Mouse (Mus musculus) liver, embryonic 14.5 days (tissue): ENCODE results near the gene Polr1d. TPM values are rescaled to one million over a fixed set of nuclear protein-coding genes. Genes with fewer than 3 reads are reported as not detected.

Source experiments
- ATAC-seq: fragments of 200-750 bp; cut with Nextera tagmentation; 2 replicates; pipeline ENCODE4 v1.8.0; 2017; ENCODE audit warnings: moderate number of reproducible peaks, mild to moderate bottlenecking, moderate library complexity; ENCODE audit not compliant: insufficient read depth
- DNase-seq, 3 experiments: peaks; one replicate each; pipeline ENCODE4 v3.0.0-alpha.2; 2012 to 2013; ENCODE audit warnings: low read depth in 3 of 3, low spot score in 3 of 3
- H3K27ac ChIP-seq: fragments of 300-500 bp; sonication (generic); 2 replicates; pipeline ENCODE4 v1.5.1; 2014; ENCODE audit warnings: moderate library complexity, mild to moderate bottlenecking, control low read depth, inconsistent platforms
- H3K27me3 ChIP-seq: fragments of 300-500 bp; sonication (generic); 2 replicates; pipeline ENCODE4 v1.6.1; 2014; ENCODE audit warnings: mild to moderate bottlenecking, low read length, moderate library complexity; ENCODE audit not compliant: control insufficient read depth, insufficient read depth
- H3K36me3 ChIP-seq: fragments of 300-500 bp; sonication (generic); replicated peaks from 2 replicates; pipeline ENCODE4 v1.6.1; 2014; ENCODE audit warnings: low read depth; ENCODE audit not compliant: control insufficient read depth, insufficient read depth
- H3K4me1 ChIP-seq, 2 experiments: fragments of 200-500 bp in 1 of 2; fragments of 300-500 bp in 1 of 2; sonication (generic) in 1 of 2; replicated peaks; 2 replicates each; pipeline ENCODE4 v1.6.1; 2012 to 2014; ENCODE audit warnings: antibody characterized with exemption in 1 of 2, inconsistent platforms in 1 of 2, low read length in 1 of 2; ENCODE audit not compliant: control insufficient read depth in 2 of 2, insufficient read depth in 2 of 2
- H3K4me2 ChIP-seq: fragments of 300-500 bp; sonication (generic); 2 replicates; pipeline ENCODE4 v1.6.1; 2014; ENCODE audit warnings: low read depth, mild to moderate bottlenecking, control low read depth, moderate library complexity
- H3K4me3 ChIP-seq, 2 experiments: fragments of 200-500 bp in 1 of 2; fragments of 300-500 bp in 1 of 2; sonication (generic) in 1 of 2; 2 replicates each; pipeline ENCODE4 v1.5.1; 2012 to 2014; ENCODE audit warnings: low read depth in 2 of 2, low read length in 2 of 2, mild to moderate bottlenecking in 2 of 2, control low read depth in 1 of 2, inconsistent platforms in 1 of 2, moderate library complexity in 1 of 2; ENCODE audit not compliant: insufficient read depth in 1 of 2
- H3K9ac ChIP-seq: fragments of 300-500 bp; sonication (generic); replicated peaks from 2 replicates; pipeline ENCODE4 v1.6.1; 2014; ENCODE audit warnings: mild to moderate bottlenecking, control low read depth, moderate library complexity
- H3K9me3 ChIP-seq: fragments of 300-500 bp; sonication (generic); 2 replicates; pipeline ENCODE4 v1.6.1; 2016; ENCODE audit warnings: low read length, mixed read lengths; ENCODE audit not compliant: control insufficient read depth
- CTCF ChIP-seq: IDR thresholded peaks from 2 replicates; pipeline ENCODE4 v1.5.1; 2016; ENCODE audit warnings: antibody characterized with exemption, low read depth, control low read depth
- EP300 ChIP-seq: IDR thresholded peaks from 2 replicates; pipeline ENCODE4 v1.6.1; 2016; ENCODE audit warnings: antibody characterized with exemption, low read depth
- WGBS: fragments of 180-500 bp; shearing (Covaris S2); extraction: QIAGEN DNeasy Blood & Tissue Kit; methylation state at CpG from one replicate; pipeline ENCODE4 v1.1.7; 2014; ENCODE audit not compliant: insufficient replicate concordance; 5-methylcytosine and 5-hydroxymethylcytosine counted together
- polyA plus RNA-seq, 2 experiments: library from polyadenylated mRNA; depleted of rRNA in 1 of 2; stranded (reverse) in 1 of 2; unstranded in 1 of 2; fragments of >200 nt; fragmentation: Nextera tagmentation in 1 of 2; extraction: Ambion mirVana in 1 of 2; gene quantifications; 2 replicates each; pipeline versions ENCODE4 v1.2.1 to v1.2.3; 2012 to 2014

Gene Polr1d
- polyA plus RNA-seq, 2 experiments = 58.6 to 87.1 TPM

- Histone ChIP-seq H3K36me3 (peaks cover 3% of the 10 kb centered on the region; the same call in 1 of the 2 replicates), H3K4me2 (no peak overlapping the region), H3K4me1 (no peaks in the 10 kb centered on the region), H3K9ac (no peak overlapping the region), H3K4me3 (no peak overlapping the region), H3K9me3 (no peaks in the 10 kb centered on the region), H3K27ac (no peak overlapping the region), H3K27me3 (no peaks in the 10 kb centered on the region)
- 79% methylated on average over 9 of the region's 9 CpGs for WGBS
- TF ChIP-seq EP300 = no peak
- TF ChIP-seq CTCF = no peak
- no peak for DNase-seq
- no peak for ATAC-seq
Measured at GRCm38 (mm10) chr5:147085201-147085894, 8.5 kb downstream of the Polr1d start.

- ATAC-seq (no peak), DNase-seq (no peak)
- H3K27ac ChIP-seq = no peak overlapping the region
- H3K27me3 ChIP-seq = no peaks in the 10 kb centered on the region
- no peak overlapping the region for H3K9ac ChIP-seq
- peaks cover 3% of the 10 kb centered on the region; the same call in 1 of the 2 replicates for H3K36me3 ChIP-seq
- no peaks in the 10 kb centered on the region for H3K9me3 ChIP-seq
- no peaks in the 10 kb centered on the region for H3K4me1 ChIP-seq
- TF ChIP-seq EP300 = no peak
- no peak for TF ChIP-seq CTCF
- no peak overlapping the region for H3K4me2 ChIP-seq
- no peak overlapping the region for H3K4me3 ChIP-seq
- 84% methylated on average over 4 of the region's 4 CpGs for WGBS
Measured at GRCm38 (mm10) chr5:147086816-147087215, 10.0 kb downstream of the Polr1d start.

- H3K9me3 ChIP-seq = no peaks in the 10 kb centered on the region
- DNase-seq (no peak), ATAC-seq (no peak)
- no peak overlapping the region for H3K27ac ChIP-seq
- H3K27me3 ChIP-seq = no peaks in the 10 kb centered on the region
- no peaks in the 10 kb centered on the region for H3K4me1 ChIP-seq
- TF ChIP-seq EP300 (no peak), CTCF (no peak)
- no peak overlapping the region for H3K9ac ChIP-seq
- H3K4me2 ChIP-seq = no peak overlapping the region
- H3K36me3 ChIP-seq = no peaks in the 10 kb centered on the region
- WGBS = 82% methylated on average over 3 of the region's 3 CpGs
- H3K4me3 ChIP-seq = no peak overlapping the region
Measured at GRCm38 (mm10) chr5:147089836-147090235, 13.0 kb downstream of the Polr1d start.

GRCm38 (mm10) chr5:147090256-147090963 lies 13.6 kb downstream of the Polr1d start:
- ATAC-seq = no peak
- no peaks in the 10 kb centered on the region for H3K27me3 ChIP-seq
- no peak overlapping the region for H3K27ac ChIP-seq
- WGBS = 82% methylated on average over 11 of the region's 11 CpGs
- H3K4me1 ChIP-seq = no peaks in the 10 kb centered on the region
- H3K9me3 ChIP-seq = no peaks in the 10 kb centered on the region
- H3K4me3 ChIP-seq = no peak overlapping the region
- no peak overlapping the region for H3K9ac ChIP-seq
- H3K4me2 ChIP-seq = no peak overlapping the region
- H3K36me3 ChIP-seq = no peaks in the 10 kb centered on the region
- TF ChIP-seq CTCF = no peak
- no peak for TF ChIP-seq EP300
- DNase-seq = no peak

- 68% methylated on average over 7 of the region's 7 CpGs for WGBS
Measured at GRCm38 (mm10) chr5:147092448-147092847, 15.6 kb downstream of the Polr1d start.

More at GRCm38 (mm10) chr5:147092448-147092847, 15.6 kb downstream of the Polr1d start:
- ATAC-seq (no peak), DNase-seq (no peak)
- Histone ChIP-seq H3K4me2 (no peak overlapping the region), H3K9ac (no peak overlapping the region), H3K9me3 (no peaks in the 10 kb centered on the region), H3K4me1 (no peaks in the 10 kb centered on the region), H3K27me3 (no peaks in the 10 kb centered on the region), H3K27ac (no peak overlapping the region), H3K36me3 (no peaks in the 10 kb centered on the region), H3K4me3 (no peak overlapping the region)
- TF ChIP-seq CTCF = no peak
- no peak for TF ChIP-seq EP300
